Mouse (Mus musculus): ENCODE measurements around the gene Carmil1. TPM values are rescaled to one million over a fixed set of nuclear protein-coding genes. Genes with fewer than 3 reads are reported as not detected.

The Carmil1 gene
- total and polyA plus RNA-seq, 2 experiments: 2.9 to 7.7 TPM

GRCm38 (mm10) chr13:24169658-24170057 is 110.9 kb downstream of the Carmil1 start:
- Histone ChIP-seq H3K27me3 (ENCODE audit: control insufficient read depth, insufficient read depth, low read length) (no peaks in the 10 kb centered on the region), H3K27ac (replicated peaks; ENCODE audit: insufficient read depth, low read depth, low read length) (no peak overlapping the region), H3K9ac (ENCODE audit: low read depth, low read length) (no peak overlapping the region), H3K4me1 (ENCODE audit: control insufficient read depth, insufficient read depth, low read length) (no peaks in the 10 kb centered on the region), H3K36me3 (ENCODE audit: control insufficient read depth, insufficient read depth, low read length) (peaks cover 18% of the 10 kb centered on the region; the same call in 1 of the 2 replicates), H3K4me3 (ENCODE audit: insufficient read depth, low read depth, low read length) (no peak overlapping the region), H3K79me2 (ENCODE audit: control insufficient read depth, insufficient read depth, low read length) (no peaks in the 10 kb centered on the region)
- TF ChIP-seq POLR2A (IDR thresholded peaks at IDR 0.05; ENCODE audit: extremely low read depth, insufficient read depth, low read length) (no peak), CTCF (IDR thresholded peaks at IDR 0.05; ENCODE audit: low read depth, low read length) (no peak)
- WGBS: 88% methylated on average over 1 of the region's 1 CpGs
- DNase-seq (ENCODE audit: extremely low read depth, low read depth, low spot score): no peak

DNA sequence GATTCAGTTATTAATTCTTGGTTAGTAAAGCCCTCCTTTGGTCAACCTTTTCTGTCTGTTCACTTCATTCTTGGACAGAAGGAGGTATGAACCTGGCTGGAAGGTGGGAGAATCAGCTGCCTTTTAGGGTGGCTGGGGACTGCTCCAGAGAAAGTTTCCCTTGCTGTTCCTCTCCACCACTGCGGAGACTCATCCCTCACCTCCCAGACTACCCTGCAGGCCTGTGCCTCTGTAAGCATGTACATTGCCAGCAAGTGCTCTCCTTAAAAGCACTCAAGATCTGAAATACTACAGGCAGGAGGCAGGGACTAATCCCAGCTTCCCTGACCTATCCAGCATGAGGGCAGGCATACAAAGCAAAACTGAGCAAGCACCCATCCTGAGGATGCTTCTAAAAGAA is 117.2 kb downstream of the Carmil1 start:
- Histone ChIP-seq H3K4me3 (ENCODE audit: insufficient read depth, low read depth, low read length) (no peak overlapping the region), H3K4me1 (ENCODE audit: control insufficient read depth, insufficient read depth, low read length) (no peaks in the 10 kb centered on the region), H3K27ac (replicated peaks; ENCODE audit: insufficient read depth, low read depth, low read length) (no peak overlapping the region), H3K36me3 (ENCODE audit: control insufficient read depth, insufficient read depth, low read length) (peaks cover 21% of the 10 kb centered on the region; the same call in 1 of the 2 replicates), H3K79me2 (ENCODE audit: control insufficient read depth, insufficient read depth, low read length) (no peaks in the 10 kb centered on the region), H3K27me3 (ENCODE audit: control insufficient read depth, insufficient read depth, low read length) (no peaks in the 10 kb centered on the region), H3K9ac (ENCODE audit: low read depth, low read length) (no peak overlapping the region)
- no peak for DNase-seq (ENCODE audit: extremely low read depth, low read depth, low spot score)
- TF ChIP-seq POLR2A (IDR thresholded peaks at IDR 0.05; ENCODE audit: extremely low read depth, insufficient read depth, low read length) (no peak), CTCF (IDR thresholded peaks at IDR 0.05; ENCODE audit: low read depth, low read length) (no peak)
- 96% methylated on average over 1 of the region's 1 CpGs for WGBS

- no peak overlapping the region for H3K9ac ChIP-seq (ENCODE audit: low read depth, low read length)
- H3K36me3 ChIP-seq (ENCODE audit: control insufficient read depth, insufficient read depth, low read length): peaks cover 19% of the 10 kb centered on the region; the same call in 1 of the 2 replicates
- no peak overlapping the region for H3K4me3 ChIP-seq (ENCODE audit: insufficient read depth, low read depth, low read length)
- no peak overlapping the region for H3K27ac ChIP-seq (replicated peaks; ENCODE audit: insufficient read depth, low read depth, low read length)
- TF ChIP-seq CTCF (IDR thresholded peaks at IDR 0.05; ENCODE audit: low read depth, low read length) (no peak), POLR2A (IDR thresholded peaks at IDR 0.05; ENCODE audit: extremely low read depth, insufficient read depth, low read length) (no peak)
- no peaks in the 10 kb centered on the region for H3K79me2 ChIP-seq (ENCODE audit: control insufficient read depth, insufficient read depth, low read length)
- H3K27me3 ChIP-seq (ENCODE audit: control insufficient read depth, insufficient read depth, low read length): no peaks in the 10 kb centered on the region
- H3K4me1 ChIP-seq (ENCODE audit: control insufficient read depth, insufficient read depth, low read length): 0 out of 2 replicates have a peak, but pooled peaks cover under 1% of the 10 kb centered on the region
- DNase-seq (ENCODE audit: extremely low read depth, low read depth, low spot score): no peak
- 94% methylated on average over 4 of the region's 4 CpGs for WGBS
Observed at GRCm38 (mm10) chr13:24161105-24161504, 119.5 kb downstream of the Carmil1 start.

DNA sequence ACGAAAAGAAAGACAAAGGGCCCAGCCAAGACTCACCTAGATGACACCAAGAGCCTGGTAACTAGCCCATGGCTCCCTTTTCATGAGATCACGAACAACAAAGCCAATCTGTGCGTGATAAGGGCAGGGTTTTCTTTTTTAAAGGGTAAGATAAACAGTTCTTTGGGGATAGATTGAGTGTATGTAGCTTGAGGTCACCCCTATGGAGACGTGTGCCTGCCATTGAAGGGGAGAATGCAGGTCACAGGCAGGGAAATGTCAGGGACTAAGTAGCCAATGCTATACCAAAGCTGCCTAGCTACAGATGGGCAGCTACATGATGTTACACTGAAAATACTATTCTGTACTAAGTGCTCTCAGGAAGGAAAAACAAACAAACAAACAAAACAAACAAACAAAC is 120.6 kb downstream of the Carmil1 start:
- Histone ChIP-seq H3K27ac (replicated peaks; ENCODE audit: insufficient read depth, low read depth, low read length) (no peak overlapping the region), H3K27me3 (ENCODE audit: control insufficient read depth, insufficient read depth, low read length) (no peaks in the 10 kb centered on the region), H3K4me3 (ENCODE audit: insufficient read depth, low read depth, low read length) (no peak overlapping the region), H3K36me3 (ENCODE audit: control insufficient read depth, insufficient read depth, low read length) (peaks cover 15% of the 10 kb centered on the region; the same call in 1 of the 2 replicates), H3K4me1 (ENCODE audit: control insufficient read depth, insufficient read depth, low read length) (peaks cover 6% of the 10 kb centered on the region), H3K79me2 (ENCODE audit: control insufficient read depth, insufficient read depth, low read length) (no peaks in the 10 kb centered on the region), H3K9ac (ENCODE audit: low read depth, low read length) (no peak overlapping the region)
- no peak for TF ChIP-seq CTCF (IDR thresholded peaks at IDR 0.05; ENCODE audit: low read depth, low read length)
- TF ChIP-seq POLR2A (IDR thresholded peaks at IDR 0.05; ENCODE audit: extremely low read depth, insufficient read depth, low read length): no peak
- 81% methylated on average over 4 of the region's 4 CpGs for WGBS
- DNase-seq (ENCODE audit: extremely low read depth, low read depth, low spot score): no peak

DNA sequence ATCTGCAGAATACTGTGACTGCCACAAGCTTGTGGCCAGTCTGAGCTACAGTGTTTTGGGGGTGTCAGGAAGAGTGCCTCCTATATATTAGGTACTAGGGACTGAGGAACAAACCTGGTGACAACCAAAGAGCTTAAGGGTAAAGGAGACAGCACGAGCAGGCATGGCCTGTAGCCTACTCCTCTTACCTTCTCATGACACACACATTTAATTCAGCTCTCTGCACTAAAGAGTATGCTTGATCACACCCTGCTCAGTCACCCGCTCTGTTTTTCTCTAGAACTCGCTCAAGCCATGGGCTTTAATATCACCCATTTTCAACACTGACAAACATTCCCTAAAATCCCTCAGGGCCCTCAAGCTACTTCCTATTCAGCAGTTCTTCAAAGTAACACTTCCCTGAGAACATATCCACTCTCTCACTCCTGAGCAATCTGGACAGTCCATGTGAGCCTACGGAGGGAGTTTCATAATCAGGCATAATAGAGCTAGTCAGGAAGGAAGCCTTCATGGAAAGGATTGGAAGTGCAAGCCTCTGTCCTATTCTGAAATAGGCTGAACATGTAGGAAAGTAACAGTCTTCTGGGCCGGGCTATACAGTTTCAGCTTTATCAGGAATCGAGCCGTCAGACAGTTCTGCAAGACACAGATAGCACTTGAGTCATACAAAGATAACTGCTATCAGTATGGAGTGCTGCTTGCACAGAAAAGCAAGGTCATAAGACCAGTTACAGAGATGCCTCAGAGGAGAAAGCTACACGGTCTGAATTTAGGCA is 121.2 kb downstream of the Carmil1 start:
- no peak overlapping the region for H3K4me3 ChIP-seq (ENCODE audit: insufficient read depth, low read depth, low read length)
- DNase-seq (ENCODE audit: extremely low read depth, low read depth, low spot score): no peak
- no peaks in the 10 kb centered on the region for H3K79me2 ChIP-seq (ENCODE audit: control insufficient read depth, insufficient read depth, low read length)
- no peaks in the 10 kb centered on the region for H3K27me3 ChIP-seq (ENCODE audit: control insufficient read depth, insufficient read depth, low read length)
- no peak overlapping the region for H3K27ac ChIP-seq (replicated peaks; ENCODE audit: insufficient read depth, low read depth, low read length)
- TF ChIP-seq POLR2A (IDR thresholded peaks at IDR 0.05; ENCODE audit: extremely low read depth, insufficient read depth, low read length) (no peak), CTCF (IDR thresholded peaks at IDR 0.05; ENCODE audit: low read depth, low read length) (no peak)
- peaks cover 6% of the 10 kb centered on the region for H3K4me1 ChIP-seq (ENCODE audit: control insufficient read depth, insufficient read depth, low read length)
- no peak overlapping the region for H3K9ac ChIP-seq (ENCODE audit: low read depth, low read length)
- 76% methylated on average over 8 of the region's 8 CpGs for WGBS
- H3K36me3 ChIP-seq (ENCODE audit: control insufficient read depth, insufficient read depth, low read length): peaks cover 12% of the 10 kb centered on the region; the same call in 1 of the 2 replicates

DNA sequence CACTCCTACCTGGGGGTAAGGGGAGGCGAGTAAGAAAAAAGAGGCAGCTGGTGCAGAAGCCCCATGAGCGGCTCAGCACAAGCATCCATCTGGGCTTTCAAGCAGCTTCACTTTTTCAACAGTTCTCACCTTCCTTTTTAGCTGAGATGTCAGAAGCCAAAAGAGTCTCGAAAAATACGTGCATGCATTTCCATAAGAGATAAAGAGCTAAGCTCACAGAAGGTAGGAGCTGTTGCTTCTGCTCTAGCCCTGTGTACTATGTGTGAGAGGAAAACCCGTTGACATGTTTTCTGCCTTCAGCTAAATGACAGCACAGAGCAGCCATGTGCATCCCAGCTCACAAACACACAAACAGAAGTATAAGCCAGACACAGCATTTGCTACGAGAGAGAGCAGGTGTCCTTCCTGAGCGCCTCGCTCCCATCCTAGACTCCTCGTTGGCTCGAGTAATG is 123.0 kb downstream of the Carmil1 start:
- H3K79me2 ChIP-seq (ENCODE audit: control insufficient read depth, insufficient read depth, low read length): no peaks in the 10 kb centered on the region
- H3K36me3 ChIP-seq (ENCODE audit: control insufficient read depth, insufficient read depth, low read length): peaks cover 20% of the 10 kb centered on the region
- H3K9ac ChIP-seq (ENCODE audit: low read depth, low read length): no peak overlapping the region
- TF ChIP-seq POLR2A (IDR thresholded peaks at IDR 0.05; ENCODE audit: extremely low read depth, insufficient read depth, low read length): no peak
- no peak for TF ChIP-seq CTCF (IDR thresholded peaks at IDR 0.05; ENCODE audit: low read depth, low read length)
- peaks cover 6% of the 10 kb centered on the region for H3K4me1 ChIP-seq (ENCODE audit: control insufficient read depth, insufficient read depth, low read length)
- 96% methylated on average over 10 of the region's 10 CpGs for WGBS
- DNase-seq (ENCODE audit: extremely low read depth, low read depth, low spot score): no peak
- H3K4me3 ChIP-seq (ENCODE audit: insufficient read depth, low read depth, low read length): no peak overlapping the region
- no peak overlapping the region for H3K27ac ChIP-seq (replicated peaks; ENCODE audit: insufficient read depth, low read depth, low read length)
- no peaks in the 10 kb centered on the region for H3K27me3 ChIP-seq (ENCODE audit: control insufficient read depth, insufficient read depth, low read length)

Data from liver, adult 2 months (tissue).